Mouse (Mus musculus) bone marrow macrophage, adult 2 months (primary cell): ENCODE data around the gene S100a10.

ENCODE experiments used
- CTCF ChIP-seq: IDR thresholded peaks from 2 replicates; pipeline ENCODE4 v1.5.1; 2012; ENCODE audit warnings: low read depth, mild to moderate bottlenecking, low read length, moderate library complexity
- POLR2A ChIP-seq: IDR thresholded peaks from 2 replicates; pipeline ENCODE4 v1.6.1; 2012; ENCODE audit warnings: mild to moderate bottlenecking, low read depth, low read length, borderline replicate concordance

GRCm38 (mm10) chr3:93555878-93556254, 986 bp downstream of the S100a10 start:
- TF ChIP-seq CTCF (no peak), POLR2A (no peak)
